Mouse (Mus musculus): ENCODE measurements at regions not wholly inside any gene's neighbourhood (a gene's known extent, or its start where the extent isn't known, plus 50 kb on each side); places are given as distances from the start of the nearest gene placed in this dataset.

DNA sequence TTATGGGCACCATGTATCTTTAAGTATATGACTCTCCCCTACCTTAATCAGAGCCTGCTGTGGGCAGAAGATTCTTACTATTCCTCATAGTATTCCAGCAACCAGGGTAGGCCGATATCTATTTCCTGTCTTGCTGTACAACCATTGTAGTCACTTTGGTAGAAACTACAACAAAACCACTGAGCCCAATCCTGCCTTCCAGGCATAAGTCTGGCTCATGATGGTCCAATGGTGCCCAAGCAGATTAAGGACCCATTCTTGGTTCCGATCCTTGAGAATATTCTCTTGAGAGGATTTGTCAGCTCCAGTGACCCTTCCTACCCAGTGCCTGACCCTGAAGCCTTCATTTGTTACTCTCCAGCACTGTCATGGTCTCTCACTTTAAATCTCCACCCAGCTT, 102.9 kb upstream of the Mylip start:
- DNase-seq: no peak

DNA sequence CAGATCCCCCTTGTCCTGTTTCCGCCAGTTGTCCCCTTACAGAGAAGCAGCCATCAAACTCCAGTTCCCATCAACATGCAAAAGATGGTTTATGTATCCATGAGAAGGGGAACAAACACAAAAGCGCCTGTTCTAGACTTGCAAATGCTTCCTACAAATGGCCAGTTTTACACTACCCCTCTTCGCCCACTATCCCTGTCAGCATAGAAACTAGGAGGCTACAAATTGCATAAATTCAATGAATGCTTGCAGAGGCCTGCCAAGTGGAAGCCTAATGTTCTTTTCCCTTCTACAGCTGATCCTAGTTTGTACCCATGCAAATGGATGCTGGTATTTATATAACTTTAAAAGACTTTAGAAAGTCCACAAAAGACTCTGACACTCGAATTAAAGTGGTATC, 102.3 kb upstream of the Mylip start:
- no peak for DNase-seq

DNA sequence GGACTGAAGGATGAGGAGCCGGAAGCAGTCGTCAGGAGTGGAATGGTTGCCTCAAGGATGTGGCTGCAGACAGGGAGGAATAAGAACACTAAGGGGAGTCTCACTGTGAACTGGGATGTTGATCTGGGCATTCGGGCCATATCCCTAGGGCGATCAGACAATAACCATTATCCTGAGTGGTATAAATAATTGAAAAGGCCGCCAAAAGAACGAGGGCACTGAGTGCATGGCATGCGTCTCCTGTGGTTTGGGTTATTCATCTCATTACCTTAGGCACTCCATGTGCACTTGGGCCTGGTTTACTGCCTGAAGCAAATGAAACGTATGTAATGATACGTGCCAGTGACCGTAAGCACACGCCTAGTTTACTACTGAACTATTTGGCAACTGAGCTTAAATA, 99.6 kb upstream of the Mylip start:
- DNase-seq: no peak

DNA sequence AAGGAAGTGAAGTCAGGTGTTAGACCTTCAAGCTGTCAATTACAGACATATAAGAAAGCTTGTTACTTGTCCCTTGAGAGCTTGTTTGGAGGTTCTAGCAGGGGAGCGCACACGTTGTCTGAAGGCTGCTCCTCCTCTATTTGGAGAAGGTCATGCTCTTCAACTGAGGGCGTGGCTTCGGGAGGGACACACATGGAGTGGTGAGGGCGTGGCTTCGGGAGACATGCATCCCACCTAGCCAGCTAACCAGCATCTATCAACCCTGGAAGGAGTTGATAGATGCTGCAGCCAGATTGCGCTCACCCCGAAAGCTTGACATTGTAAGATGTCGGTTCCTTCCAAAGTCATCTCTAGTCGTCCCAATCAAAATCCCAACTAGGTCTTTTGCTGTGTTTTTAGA, 94.9 kb upstream of the Mylip start:
- DNase-seq: no peak

DNA sequence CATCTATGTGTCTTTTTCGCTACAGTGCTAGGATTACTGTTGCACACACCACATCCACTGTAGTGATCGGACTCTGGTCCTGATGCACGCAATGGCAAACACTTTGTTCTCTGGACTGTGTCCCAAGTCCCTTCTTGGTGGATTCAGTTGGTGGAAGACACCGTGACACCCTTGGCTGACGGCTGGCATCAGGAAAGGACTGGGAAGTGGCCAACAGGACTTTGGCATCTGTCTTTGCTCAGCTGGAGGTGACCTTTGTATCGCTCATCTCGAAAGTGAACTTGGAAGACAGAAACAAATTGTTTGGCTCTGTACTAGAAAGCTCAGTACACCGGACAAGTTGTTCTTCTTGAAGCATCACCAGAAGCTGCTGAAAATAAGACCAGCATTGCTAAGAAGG, 88.9 kb upstream of the Mylip start:
- no peak for DNase-seq

DNA sequence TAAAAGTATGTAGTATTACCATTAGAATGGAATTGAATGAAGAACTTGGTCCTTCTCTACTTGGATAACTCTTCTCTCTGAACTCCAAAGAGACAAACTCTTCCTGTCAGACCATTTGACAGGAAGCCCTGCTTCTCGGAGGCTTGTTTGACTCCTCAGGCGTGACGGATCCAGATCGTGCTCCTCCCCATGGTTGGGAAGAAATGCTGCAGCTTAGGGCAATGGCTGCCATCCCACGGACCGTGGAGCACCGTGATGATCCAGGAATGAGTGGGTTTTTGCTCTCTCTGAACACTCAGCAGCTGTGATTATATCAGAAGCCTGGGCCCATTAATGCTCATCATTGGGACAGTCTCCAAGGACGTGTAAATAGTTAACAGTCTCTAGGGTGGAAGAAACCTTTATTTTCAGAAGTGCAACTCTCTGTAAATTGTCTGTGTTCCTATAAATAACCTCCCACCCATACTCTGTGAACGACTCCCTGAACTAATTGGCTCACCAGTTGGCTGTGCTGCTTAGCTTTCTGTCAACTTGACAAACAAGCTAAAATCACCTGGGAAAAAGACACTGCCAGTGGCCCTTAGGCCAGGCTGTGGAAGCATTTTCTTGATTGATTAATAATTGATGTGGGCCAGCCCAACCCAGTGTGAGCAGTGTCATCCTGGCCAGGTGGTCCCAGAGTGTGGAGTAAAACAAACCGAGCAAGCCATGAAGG, 88.2 kb upstream of the Mylip start:
- no peak for DNase-seq

DNA sequence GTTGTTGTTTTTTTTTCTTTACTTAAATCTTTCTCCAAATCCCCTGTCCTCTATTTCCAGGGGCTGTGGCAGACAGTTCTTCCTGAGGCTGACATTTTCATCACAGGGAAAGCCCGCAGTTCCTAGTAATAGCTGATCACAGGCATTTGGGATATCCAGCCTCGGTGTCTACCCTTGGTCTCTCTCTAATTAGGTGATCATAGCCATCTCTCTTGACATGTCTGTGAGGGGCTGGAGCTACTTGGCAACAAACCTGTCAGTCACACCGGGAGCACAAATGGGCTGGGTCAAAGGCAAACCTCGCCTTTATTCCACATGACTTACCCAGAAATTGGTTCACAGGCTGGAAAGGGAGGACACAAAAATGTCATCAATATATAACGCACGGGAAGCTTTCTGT, 86.7 kb upstream of the Mylip start:
- no peak for DNase-seq

DNA sequence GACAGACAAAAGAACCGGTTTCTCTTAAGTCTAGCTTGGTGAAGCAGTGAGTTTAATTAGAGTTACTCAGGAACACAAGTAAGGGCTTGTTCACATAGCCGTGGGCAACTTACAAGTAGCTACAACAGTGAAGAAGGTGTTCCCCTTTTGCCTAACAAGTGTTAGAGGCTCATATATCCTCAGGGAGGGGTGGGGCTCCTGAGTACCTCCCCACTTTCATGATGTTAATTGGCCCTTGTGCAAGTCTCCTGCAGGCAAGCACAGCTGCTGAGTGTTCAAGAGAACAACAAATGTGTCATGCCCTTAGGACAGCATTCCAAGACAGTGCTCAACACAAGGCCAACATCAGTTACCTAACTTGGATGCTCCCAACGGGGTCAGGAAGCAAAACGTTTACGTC, 83.4 kb upstream of the Mylip start:
- no peak for DNase-seq

DNA sequence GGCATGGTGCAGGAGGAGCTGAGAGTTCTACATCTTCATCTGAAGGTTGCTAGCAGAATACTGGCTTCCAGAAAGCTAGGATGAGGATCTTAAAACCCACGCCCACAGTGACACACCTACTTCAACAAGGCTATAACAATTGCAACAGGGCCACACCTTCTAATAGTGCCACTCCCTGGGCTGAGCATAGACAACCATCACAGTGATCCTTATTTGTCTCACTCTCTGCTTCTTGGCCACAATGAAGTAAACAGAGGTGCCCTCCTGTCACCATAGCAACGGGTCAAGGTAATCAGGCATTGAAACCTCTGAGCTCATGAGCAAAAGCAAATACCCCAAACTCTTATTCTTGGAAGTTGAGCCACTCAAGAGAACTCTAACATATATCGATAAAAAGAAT, 82.3 kb upstream of the Mylip start:
- no peak for DNase-seq

DNA sequence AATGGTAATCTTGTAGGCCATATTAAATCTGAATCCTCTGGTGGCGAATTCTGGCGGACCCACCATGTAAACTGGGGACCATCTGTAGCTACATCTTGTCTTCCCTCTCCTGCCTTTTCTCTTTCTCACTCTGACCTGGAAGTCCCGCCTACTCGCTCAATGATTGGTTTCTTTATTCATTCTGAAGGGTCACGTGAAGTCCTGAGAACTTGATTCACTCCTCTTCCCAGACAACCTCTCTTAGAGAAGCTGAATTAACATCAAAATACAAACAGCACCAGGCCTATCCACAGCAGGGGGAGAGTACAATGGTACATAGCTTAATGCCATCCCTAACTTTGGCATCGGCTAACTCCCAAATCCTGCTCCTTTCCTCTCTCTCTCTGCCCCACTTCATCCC, 69.9 kb upstream of the Mylip start:
- no peak for DNase-seq

DNA sequence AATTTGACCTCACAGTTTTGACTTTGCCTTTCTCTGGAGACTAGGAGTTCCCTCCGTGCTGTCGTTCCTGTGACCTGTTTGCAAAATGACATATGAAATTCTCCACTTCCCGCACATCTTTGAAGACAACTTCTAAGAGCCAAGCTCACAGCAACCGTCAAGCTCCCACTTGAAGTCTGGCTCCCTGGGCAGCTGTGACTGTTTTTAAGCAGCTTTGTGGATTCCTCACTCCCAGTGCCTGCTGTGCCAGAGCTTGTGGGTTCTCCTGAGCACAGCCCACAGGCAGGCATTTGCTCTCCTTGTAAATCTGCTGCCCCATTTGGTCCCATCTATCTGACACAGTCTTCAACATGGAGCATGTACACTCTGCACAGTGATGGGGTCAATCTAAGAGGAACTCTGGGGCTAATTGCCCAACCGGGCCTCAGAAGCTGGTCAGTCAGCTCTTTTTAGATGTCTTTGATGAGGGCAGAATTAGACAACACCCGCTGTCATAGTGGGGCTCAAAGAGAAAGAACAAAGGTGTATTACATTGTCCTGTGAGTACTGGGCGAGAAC, 63.7 kb upstream of the Mylip start:
- no peak for DNase-seq

DNA sequence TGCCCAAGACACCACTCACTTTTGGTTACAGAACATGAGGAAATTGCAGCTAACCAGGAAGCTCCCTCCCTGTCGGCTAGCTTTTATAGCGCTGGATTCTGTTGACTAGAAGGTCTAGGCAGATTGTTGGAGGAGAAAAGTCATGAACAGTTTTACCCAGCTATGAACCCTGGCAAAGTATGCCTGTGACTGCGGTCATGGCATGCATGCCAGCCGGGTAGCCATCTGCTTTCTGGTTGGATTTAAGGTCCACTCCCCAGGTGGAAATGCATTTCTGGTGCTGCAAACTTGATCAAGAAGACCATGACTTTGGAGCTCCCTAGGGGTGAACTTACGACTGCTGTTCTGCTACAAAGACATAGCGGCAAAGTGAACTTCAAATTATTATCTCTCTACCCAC, 62.8 kb upstream of the Mylip start:
- DNase-seq: no peak

DNA sequence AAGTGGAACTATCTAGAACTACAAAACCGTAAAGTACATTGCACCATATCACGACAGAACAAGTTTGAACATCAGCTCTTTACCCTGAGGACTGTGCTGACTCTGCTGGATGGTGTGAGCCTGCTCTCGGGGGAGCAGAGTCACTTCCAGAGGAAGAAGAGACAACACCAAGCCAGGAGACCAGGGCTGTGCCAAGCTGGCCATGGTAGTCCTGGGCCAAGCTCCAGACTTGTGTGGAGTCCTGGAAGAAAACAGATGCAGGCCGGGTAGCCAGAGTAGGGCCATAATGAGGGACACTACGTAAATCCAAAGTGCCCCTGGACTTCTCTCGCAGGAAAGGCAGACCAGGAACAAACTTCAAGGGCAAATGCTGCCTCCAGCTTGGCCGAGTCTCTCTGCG, 59.0 kb upstream of the Mylip start:
- DNase-seq: no peak

DNA sequence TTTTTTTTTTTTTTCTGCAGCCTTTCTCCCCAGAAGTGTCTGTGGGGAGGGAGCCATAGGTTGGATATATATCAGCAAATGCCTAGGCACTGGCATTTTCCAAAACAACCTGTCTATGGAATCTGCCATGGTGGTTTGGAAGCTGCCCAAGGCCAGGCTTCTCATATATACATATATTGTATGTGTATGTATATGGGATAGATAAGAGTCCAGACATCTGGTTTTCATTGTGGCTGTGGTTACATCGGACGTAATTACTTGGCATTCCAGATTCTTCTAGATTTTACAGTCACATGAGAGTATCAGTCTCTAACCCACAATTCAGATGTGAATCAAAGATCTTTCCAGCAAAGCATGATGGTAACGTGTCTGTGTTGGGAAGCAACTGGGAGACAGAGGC, 57.5 kb upstream of the Mylip start:
- DNase-seq: no peak

DNA sequence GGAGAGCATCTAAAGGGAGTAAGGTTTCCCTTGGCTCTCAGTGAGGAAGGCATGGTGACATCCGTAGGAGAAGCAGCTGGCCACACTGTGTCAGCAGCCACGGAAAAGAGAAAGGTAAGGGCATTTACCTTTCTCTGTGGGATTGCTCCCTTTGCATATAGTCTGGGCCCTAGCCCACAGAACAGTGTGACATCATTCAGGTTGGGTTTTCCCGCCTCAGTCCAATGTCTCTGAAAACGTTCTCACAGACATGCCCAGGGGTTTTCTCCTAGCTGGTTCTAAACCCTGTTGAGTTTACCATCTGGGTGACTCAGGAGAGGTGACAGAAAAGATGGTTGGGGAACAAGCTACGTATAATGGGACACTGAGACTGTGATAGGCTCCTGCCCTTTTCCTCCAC, 55.9 kb upstream of the Mylip start:
- DNase-seq: no peak
